Mouse (Mus musculus): ENCODE results near the gene Tns3.
A peak's percentile ranks its signal among the peaks of the same experiment; 100 is the strongest.

The Tns3 gene

GRCm38 (mm10) chr11:8664393-8664743 is at the start of gene Tns3:
Gene Tns3, minus strand, starts transcription at chr11:8664535.
- peak; percentile 66 for DNase-seq (ENCODE audit: low spot score)

- DNase-seq (ENCODE audit: low spot score), result peak; percentile 54
Observed at GRCm38 (mm10) chr11:8706246-8707041, 42.1 kb upstream of the Tns3 start.

GRCm38 (mm10) chr11:8705156-8705555 is 40.8 kb upstream of the Tns3 start:
- DNase-seq (ENCODE audit: low spot score), result no peak

- no peak for DNase-seq (ENCODE audit: low spot score)
Observed at GRCm38 (mm10) chr11:8703876-8704275, 39.5 kb upstream of the Tns3 start.

- no peak for DNase-seq (ENCODE audit: low spot score)
Observed at GRCm38 (mm10) chr11:8702532-8702886, 38.2 kb upstream of the Tns3 start.

- DNase-seq (ENCODE audit: low spot score), result no peak
Observed at GRCm38 (mm10) chr11:8701845-8702531, 37.7 kb upstream of the Tns3 start.

- no peak for DNase-seq (ENCODE audit: low spot score)
Observed at GRCm38 (mm10) chr11:8701400-8701799, 37.1 kb upstream of the Tns3 start.

GRCm38 (mm10) chr11:8700641-8701221 is 36.4 kb upstream of the Tns3 start:
- DNase-seq (ENCODE audit: low spot score), result no peak

GRCm38 (mm10) chr11:8699777-8700176 is 35.4 kb upstream of the Tns3 start:
- DNase-seq (ENCODE audit: low spot score), result no peak

- no peak for DNase-seq (ENCODE audit: low spot score)
Observed at GRCm38 (mm10) chr11:8697670-8698069, 33.3 kb upstream of the Tns3 start.

GRCm38 (mm10) chr11:8694096-8694495 is 29.8 kb upstream of the Tns3 start:
- DNase-seq (ENCODE audit: low spot score), result no peak

- DNase-seq (ENCODE audit: low spot score), result peak; percentile 64
Observed at GRCm38 (mm10) chr11:8692536-8693471, 28.5 kb upstream of the Tns3 start.

- DNase-seq (ENCODE audit: low spot score), result no peak
Observed at GRCm38 (mm10) chr11:8692162-8692535, 27.8 kb upstream of the Tns3 start.

- no peak for DNase-seq (ENCODE audit: low spot score)
Observed at GRCm38 (mm10) chr11:8691605-8692004, 27.3 kb upstream of the Tns3 start.

GRCm38 (mm10) chr11:8690633-8691032 is 26.3 kb upstream of the Tns3 start:
- DNase-seq (ENCODE audit: low spot score), result no peak

GRCm38 (mm10) chr11:8689515-8689914 is 25.2 kb upstream of the Tns3 start:
- DNase-seq (ENCODE audit: low spot score), result no peak

GRCm38 (mm10) chr11:8688907-8689306 is 24.6 kb upstream of the Tns3 start:
- DNase-seq (ENCODE audit: low spot score), result no peak

- DNase-seq (ENCODE audit: low spot score), result no peak
Observed at GRCm38 (mm10) chr11:8686501-8686900, 22.2 kb upstream of the Tns3 start.

GRCm38 (mm10) chr11:8686061-8686460 is 21.7 kb upstream of the Tns3 start:
- no peak for DNase-seq (ENCODE audit: low spot score)

- no peak for DNase-seq (ENCODE audit: low spot score)
Observed at GRCm38 (mm10) chr11:8685195-8685594, 20.9 kb upstream of the Tns3 start.

GRCm38 (mm10) chr11:8684262-8684661 is 19.9 kb upstream of the Tns3 start:
- DNase-seq (ENCODE audit: low spot score), result no peak

- DNase-seq (ENCODE audit: low spot score), result no peak
Observed at GRCm38 (mm10) chr11:8681356-8681755, 17.0 kb upstream of the Tns3 start.

Data from urinary bladder, postnatal 14 days (tissue).